Mouse (Mus musculus) heart, postnatal 0 days (tissue): Measurements from ENCODE around the gene Slc25a1.

ENCODE experiments used
- CTCF ChIP-seq: IDR thresholded peaks from 2 replicates; pipeline ENCODE4 v1.5.1; 2016; ENCODE audit warnings: antibody characterized with exemption, control low read depth, low read depth
- EP300 ChIP-seq: IDR thresholded peaks from 2 replicates; pipeline ENCODE4 v1.6.1; 2016; ENCODE audit warnings: antibody characterized with exemption, low read depth

DNA sequence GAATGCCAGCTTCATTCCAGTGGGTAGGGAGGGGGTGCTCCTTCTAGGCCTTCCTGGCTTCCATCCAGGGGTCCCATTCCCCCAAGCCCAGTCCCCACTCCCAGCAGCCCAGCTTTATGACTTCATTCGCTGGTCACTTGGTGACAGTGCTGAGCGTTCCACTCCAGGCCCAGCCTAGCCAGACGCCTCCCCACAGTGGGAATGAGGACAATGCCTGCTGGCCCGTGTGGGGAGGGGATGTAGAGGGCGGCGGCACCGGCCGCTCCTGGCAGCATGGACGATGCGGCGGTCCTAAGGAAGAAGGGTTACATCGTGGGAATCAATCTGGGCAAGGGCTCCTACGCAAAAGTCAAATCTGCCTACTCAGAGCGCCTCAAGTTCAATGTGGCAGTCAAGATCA is 29.6 kb downstream of the Slc25a1 start, which contains the start of the genes Dgcr2 and Tssk2:
- TF ChIP-seq EP300 (no peak), CTCF (no peak)
